Mouse (Mus musculus): ENCODE measurements at regions not wholly inside any gene's neighbourhood (a gene's known extent, or its start where the extent isn't known, plus 50 kb on each side); places are given as distances from the start of the nearest gene placed in this dataset.
A peak's percentile ranks its signal among the peaks of the same experiment; 100 is the strongest.

- Histone ChIP-seq H3K9me3 (replicated peaks; ENCODE audit: low read length) (no peaks in the 10 kb centered on the region), H3K36me3 (replicated peaks in 1 of 2; ENCODE audit: control insufficient read depth in 1 of 2, insufficient read depth in 1 of 2, low read length in 1 of 2) (no peaks in the 10 kb centered on the region), H3K27ac (ENCODE audit: insufficient read depth, low read depth) (no peak overlapping the region), H3K27me3 (replicated peaks) (no peaks in the 10 kb centered on the region), H3K9ac (ENCODE audit: insufficient read depth, low read depth) (peak overlapping the region; percentile 44; the same call in 1 of the 2 replicates), H3K4me1 (ENCODE audit: control insufficient read depth in 1 of 2, insufficient read depth in 2 of 2) (peaks cover 6 to 24% of the 10 kb centered on the region in 2 experiments; a peak in 3 of 4 replicates), H3K4me2 (ENCODE audit: insufficient read depth, low read depth, poor library complexity, severe bottlenecking) (peak overlapping the region; percentile 70), H3K4me3 (replicated peaks in 1 of 3; ENCODE audit: low read depth in 2 of 3, low read length in 2 of 3, poor library complexity in 1 of 3) (no peak overlapping the region), H3K79me2 (replicated peaks; ENCODE audit: control insufficient read depth, extremely low read depth, insufficient read depth, poor library complexity, severe bottlenecking) (no peaks in the 10 kb centered on the region)
- dilution Hi-C loops (cut with MboI; ENCODE audit: extremely low pct_ligation_motif_present, extremely low pct_unique_long_range_greater_than_20kb, low sequenced_read_pairs) = no loop called here
- TF ChIP-seq RAD21 (IDR thresholded peaks at IDR 0.05; ENCODE audit: low read depth, low read length) = peak; percentile 96
- peak; percentile 13; the same call in 1 of the 2 replicates for TF ChIP-seq ELF1 (IDR thresholded peaks at IDR 0.05; ENCODE audit: low read depth, low read length)
- no peak for TF ChIP-seq TBP (conservative IDR thresholded peaks at IDR 0.05; ENCODE audit: low read depth, low read length)
- TF ChIP-seq RCOR1 (conservative IDR thresholded peaks at IDR 0.05; ENCODE audit: low read depth, low read length) = no peak
- TF ChIP-seq EP300 (IDR thresholded peaks at IDR 0.05; ENCODE audit: low read length) = no peak
- no peak for TF ChIP-seq USF2 (conservative IDR thresholded peaks at IDR 0.05; ENCODE audit: low read depth, low read length)
- TF ChIP-seq UBTF (IDR thresholded peaks at IDR 0.05; ENCODE audit: low read depth, low read length) = no peak
- no peak for TF ChIP-seq POLR2AphosphoS2 (IDR thresholded peaks at IDR 0.05; ENCODE audit: low read depth, low read length)
- no peak for TF ChIP-seq NRF1 (IDR thresholded peaks at IDR 0.05; ENCODE audit: low read depth, low read length)
- TF ChIP-seq SIN3A (IDR thresholded peaks at IDR 0.05; ENCODE audit: low read length) = no peak
- no peak for TF ChIP-seq POLR2A (IDR thresholded peaks at IDR 0.05; ENCODE audit: low read depth, low read length)
- TF ChIP-seq JUN (IDR thresholded peaks at IDR 0.05; ENCODE audit: insufficient read depth, low read depth, low read length) = no peak
- peak; percentile 11 to 92; a peak in 2 of 4 replicates for TF ChIP-seq CTCF (conservative IDR thresholded peaks at IDR 0.05 in 1 of 2, IDR thresholded peaks at IDR 0.05 in 1 of 2; ENCODE audit: low read depth in 2 of 2, low read length in 2 of 2)
- TF ChIP-seq SMC3 (IDR thresholded peaks at IDR 0.05; ENCODE audit: low read depth, low read length) = peak; percentile 94
- no peak for TF ChIP-seq MXI1 (IDR thresholded peaks at IDR 0.05; ENCODE audit: low read depth, low read length)
- TF ChIP-seq ZC3H11A (IDR thresholded peaks at IDR 0.05; ENCODE audit: low read depth, low read length) = peak; percentile 56
- peak; percentile 88 for TF ChIP-seq IRF4 (IDR thresholded peaks at IDR 0.05; ENCODE audit: low read depth, low read length)
- peak; percentile 85 for DNase-seq (ENCODE audit: extremely low read depth)
- in situ Hi-C loops (cut with MboI; ENCODE audit: low pct_ligation_motif_present, low pct_unique_long_range_greater_than_20kb, low sequenced_read_pairs) = loop anchor here (5.0 to 25.0 kb wide), 2 partner anchors 39 to 824 kb away; no protein-coding TSS in a partner anchor
These were observed 80.3 kb upstream of the Gm5150 start for GRCm38 (mm10) chr3:16086550-16086949.

- in situ Hi-C loops (cut with MboI; ENCODE audit: low pct_ligation_motif_present, low pct_unique_long_range_greater_than_20kb, low sequenced_read_pairs) (loop anchor here (5.0 to 25.0 kb wide), 2 partner anchors 38 to 823 kb away; no protein-coding TSS in a partner anchor), dilution Hi-C loops (cut with MboI; ENCODE audit: extremely low pct_ligation_motif_present, extremely low pct_unique_long_range_greater_than_20kb, low sequenced_read_pairs) (no loop called here)
- no peak for TF ChIP-seq GABPA (IDR thresholded peaks at IDR 0.05; ENCODE audit: insufficient replicate concordance, low read depth, low read length)
- Histone ChIP-seq H3K9ac (ENCODE audit: insufficient read depth, low read depth) (no peak overlapping the region), H3K9me3 (replicated peaks; ENCODE audit: low read length) (no peaks in the 10 kb centered on the region), H3K36me3 (replicated peaks in 1 of 2; ENCODE audit: control insufficient read depth in 1 of 2, insufficient read depth in 1 of 2, low read length in 1 of 2) (no peaks in the 10 kb centered on the region), H3K4me2 (ENCODE audit: insufficient read depth, low read depth, poor library complexity, severe bottlenecking) (no peak overlapping the region), H3K27me3 (replicated peaks) (no peaks in the 10 kb centered on the region), H3K27ac (ENCODE audit: insufficient read depth, low read depth) (no peak overlapping the region), H3K4me3 (replicated peaks in 1 of 3; ENCODE audit: low read depth in 2 of 3, low read length in 2 of 3, poor library complexity in 1 of 3) (no peak overlapping the region), H3K79me2 (replicated peaks; ENCODE audit: control insufficient read depth, extremely low read depth, insufficient read depth, poor library complexity, severe bottlenecking) (no peaks in the 10 kb centered on the region), H3K4me1 (ENCODE audit: control insufficient read depth in 1 of 2, insufficient read depth in 2 of 2) (peaks cover 6 to 24% of the 10 kb centered on the region in 2 experiments; a peak in 3 of 4 replicates)
- no peak for DNase-seq (ENCODE audit: extremely low read depth)
These were observed 79.1 kb upstream of the Gm5150 start for GRCm38 (mm10) chr3:16085288-16085687.

Data from CH12.LX (cell line).